Mouse (Mus musculus): ENCODE measurements around the gene Dlg4. TPM values are rescaled to one million over a fixed set of nuclear protein-coding genes. Genes with fewer than 3 reads are reported as not detected.

Dlg4 gene
- polyA plus RNA-seq, 1 experiment from 2014 or later, result 4.6 TPM

DNA sequence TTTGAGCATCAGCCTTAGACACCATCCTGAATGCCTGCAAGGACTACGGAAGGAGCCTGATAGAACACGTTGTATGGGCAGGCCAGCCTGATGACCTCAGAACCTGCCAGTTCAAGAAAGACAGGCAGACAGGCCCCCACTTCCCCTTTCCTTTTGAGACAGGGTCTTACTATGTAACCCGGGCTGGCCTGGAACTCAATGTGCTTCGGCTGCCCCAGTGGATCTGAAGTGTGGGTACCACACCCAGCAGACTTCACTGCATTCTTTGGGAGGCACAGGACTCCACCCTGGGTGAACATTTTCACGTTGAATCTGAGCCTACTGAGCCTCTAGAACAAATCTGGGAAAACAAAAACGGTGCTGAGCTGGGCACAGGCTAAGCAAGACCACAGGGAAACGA, 21.4 kb downstream of the Dlg4 start:
- 61% methylated on average over 7 of the region's 7 CpGs for WGBS (ENCODE audit: missing documents)
- Histone ChIP-seq H3K27ac (no peak overlapping the region), H3K4me3 (ENCODE audit: inconsistent target) (no peak overlapping the region), H3K79me2 (ENCODE audit: inconsistent target) (no peaks in the 10 kb centered on the region), H3K36me3 (ENCODE audit: inconsistent target) (no peaks in the 10 kb centered on the region)

DNA sequence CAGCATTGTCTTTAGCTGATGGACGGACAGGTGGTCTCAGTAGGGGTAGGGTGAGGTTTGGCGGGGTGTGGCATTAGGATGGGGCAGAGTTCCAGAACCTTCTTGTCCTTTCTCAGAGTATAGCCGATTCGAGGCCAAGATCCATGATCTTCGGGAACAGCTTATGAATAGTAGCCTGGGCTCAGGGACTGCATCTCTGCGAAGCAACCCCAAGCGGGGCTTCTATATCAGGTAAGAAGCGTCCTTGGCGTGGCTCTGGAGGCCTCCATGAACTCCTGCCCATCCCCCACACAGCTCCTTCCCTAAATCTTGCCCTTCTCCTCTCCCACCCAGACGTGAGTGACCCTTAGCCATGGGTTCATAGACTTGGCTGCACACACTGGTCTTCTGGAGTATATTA, 22.9 kb downstream of the Dlg4 start:
- 91% methylated on average over 10 of the region's 10 CpGs for WGBS (ENCODE audit: missing documents)

DNA sequence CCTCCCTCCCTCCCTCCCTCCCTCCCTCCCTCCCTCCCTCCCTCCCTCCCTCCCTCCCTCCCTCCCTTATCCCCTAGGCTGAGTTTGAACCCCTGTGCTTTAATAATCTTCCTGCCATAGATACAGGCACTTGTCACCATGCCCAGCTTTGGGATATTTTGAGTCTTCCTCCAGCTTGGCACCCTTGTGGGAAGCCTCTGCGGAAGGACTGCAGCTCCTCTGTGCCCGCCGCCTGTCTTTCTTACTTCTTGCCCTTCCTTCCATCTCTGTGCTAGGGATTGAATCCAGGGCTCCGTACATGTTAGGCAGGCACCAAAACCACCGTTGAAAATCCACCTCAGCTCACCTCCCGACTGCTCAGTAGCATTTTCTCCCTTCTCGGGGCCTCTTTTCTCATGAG, 23.4 kb downstream of the Dlg4 start:
- Histone ChIP-seq H3K4me3 (ENCODE audit: inconsistent target) (no peak overlapping the region), H3K36me3 (ENCODE audit: inconsistent target) (no peaks in the 10 kb centered on the region), H3K79me2 (ENCODE audit: inconsistent target) (no peaks in the 10 kb centered on the region), H3K27ac (no peak overlapping the region)
- 78% methylated on average over 7 of the region's 7 CpGs for WGBS (ENCODE audit: missing documents)

More for the DNA sequence above, 22.9 kb downstream of the Dlg4 start:
- no peaks in the 10 kb centered on the region for H3K79me2 ChIP-seq (ENCODE audit: inconsistent target)
- H3K27ac ChIP-seq, result no peak overlapping the region
- no peaks in the 10 kb centered on the region for H3K36me3 ChIP-seq (ENCODE audit: inconsistent target)
- no peak overlapping the region for H3K4me3 ChIP-seq (ENCODE audit: inconsistent target)

DNA sequence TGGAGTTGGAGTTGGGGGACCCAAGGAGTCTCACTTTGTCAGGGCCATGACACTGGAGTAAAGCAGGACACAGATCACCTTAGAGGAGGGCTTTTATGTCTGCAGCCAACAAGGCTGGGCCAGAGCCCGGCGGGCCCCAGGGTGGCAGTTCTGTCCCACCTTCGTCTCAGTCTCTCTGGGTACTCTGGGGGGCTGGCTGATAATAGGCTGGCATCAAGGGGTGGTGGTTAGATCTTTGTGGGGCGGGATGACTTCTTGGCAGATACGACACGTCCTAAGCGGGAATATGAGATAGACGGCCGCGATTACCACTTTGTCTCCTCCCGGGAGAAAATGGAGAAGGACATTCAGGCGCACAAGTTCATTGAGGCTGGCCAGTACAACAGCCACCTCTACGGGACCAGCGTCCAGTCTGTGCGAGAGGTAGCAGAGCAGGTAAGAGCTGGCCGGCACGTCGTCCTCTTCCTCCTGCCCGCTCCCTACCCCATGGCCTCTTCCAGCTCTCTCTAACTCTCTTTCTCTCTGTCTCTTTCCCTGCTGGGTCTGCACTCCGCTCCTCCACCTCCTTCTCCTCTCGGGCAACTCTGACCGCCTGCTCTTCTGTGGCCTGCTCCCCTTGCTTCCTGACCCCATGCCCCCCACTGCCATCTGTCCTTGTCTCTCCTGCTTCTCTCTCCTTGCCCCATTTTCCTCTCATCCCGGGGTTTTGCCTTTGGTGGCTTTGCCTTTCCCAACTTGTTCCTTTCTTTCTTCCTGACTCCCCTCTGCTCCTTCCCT, 25.8 kb downstream of the Dlg4 start:
- 95% methylated on average over 19 of the region's 23 CpGs for WGBS (ENCODE audit: missing documents)
- Histone ChIP-seq H3K4me3 (ENCODE audit: inconsistent target) (no peak overlapping the region), H3K27ac (no peak overlapping the region), H3K36me3 (ENCODE audit: inconsistent target) (no peaks in the 10 kb centered on the region), H3K79me2 (ENCODE audit: inconsistent target) (no peaks in the 10 kb centered on the region)

DNA sequence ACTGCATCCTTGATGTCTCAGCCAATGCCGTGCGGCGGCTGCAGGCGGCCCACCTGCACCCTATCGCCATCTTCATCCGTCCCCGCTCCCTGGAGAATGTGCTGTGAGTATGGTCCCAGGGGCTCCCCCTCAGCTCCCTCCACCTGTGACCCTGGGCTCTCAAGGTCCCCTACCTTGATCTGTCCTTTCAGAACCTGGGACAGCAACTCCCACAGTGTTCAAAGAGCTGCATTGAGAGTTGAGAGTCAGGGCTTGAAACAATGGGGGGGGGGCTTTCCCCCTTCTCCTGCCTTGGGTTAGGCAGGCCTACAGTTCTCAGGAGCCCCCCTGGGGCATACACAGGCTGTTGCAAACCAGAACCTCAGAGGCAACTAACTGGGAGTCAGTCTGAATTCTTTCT, 26.9 kb downstream of the Dlg4 start:
- Histone ChIP-seq H3K4me3 (ENCODE audit: inconsistent target) (no peak overlapping the region), H3K79me2 (ENCODE audit: inconsistent target) (no peaks in the 10 kb centered on the region), H3K36me3 (ENCODE audit: inconsistent target) (no peaks in the 10 kb centered on the region), H3K27ac (no peak overlapping the region)
- 98% methylated on average over 7 of the region's 7 CpGs for WGBS (ENCODE audit: missing documents)

DNA sequence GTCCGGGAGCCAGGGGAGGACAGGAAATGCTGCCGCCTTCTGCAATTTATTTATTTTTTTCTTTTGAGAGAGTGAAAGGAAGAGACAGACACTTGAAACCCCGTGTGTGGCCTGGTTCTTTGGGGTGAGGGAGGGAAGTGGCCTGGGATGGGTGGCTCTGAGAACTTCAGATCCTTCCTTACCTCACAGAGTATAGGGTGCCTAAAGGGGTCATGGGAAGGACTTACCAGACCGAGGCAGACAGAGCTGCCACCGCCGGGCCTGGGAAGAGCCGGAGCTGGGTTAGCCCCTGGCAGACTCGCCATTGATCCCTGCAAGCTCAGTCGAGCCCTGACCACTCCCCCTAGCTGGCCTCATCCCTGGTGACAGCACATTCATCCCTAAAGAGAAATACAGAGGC, 28.7 kb downstream of the Dlg4 start:
- no peak overlapping the region for H3K4me3 ChIP-seq (ENCODE audit: inconsistent target)
- no peak overlapping the region for H3K27ac ChIP-seq
- 81% methylated on average over 9 of the region's 9 CpGs for WGBS (ENCODE audit: missing documents)
- no peaks in the 10 kb centered on the region for H3K36me3 ChIP-seq (ENCODE audit: inconsistent target)
- no peaks in the 10 kb centered on the region for H3K79me2 ChIP-seq (ENCODE audit: inconsistent target)

DNA sequence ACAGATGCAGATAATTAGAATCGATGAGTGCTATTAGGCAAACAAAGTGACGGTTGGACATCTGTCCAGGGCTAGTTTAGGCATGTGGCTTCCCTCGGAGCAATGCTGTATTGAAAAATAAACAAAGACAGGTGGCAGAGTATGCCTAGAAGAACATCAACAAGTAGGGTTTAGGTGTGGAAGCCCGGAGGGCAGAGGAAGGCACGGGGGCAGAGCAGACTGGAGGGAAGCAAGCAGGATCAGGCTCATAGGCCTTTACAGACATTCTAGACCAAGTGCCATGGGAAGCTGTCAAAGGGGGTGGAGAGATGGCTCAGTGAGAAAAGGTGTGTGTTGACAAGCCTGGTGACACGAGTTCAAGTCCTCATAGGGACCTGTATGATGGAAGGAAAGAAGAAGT, 32.6 kb downstream of the Dlg4 start:
- H3K27ac ChIP-seq, result no peak overlapping the region
- no peak overlapping the region for H3K4me3 ChIP-seq (ENCODE audit: inconsistent target)
- H3K79me2 ChIP-seq (ENCODE audit: inconsistent target), result no peaks in the 10 kb centered on the region
- 70% methylated on average over 6 of the region's 6 CpGs for WGBS (ENCODE audit: missing documents)
- no peaks in the 10 kb centered on the region for H3K36me3 ChIP-seq (ENCODE audit: inconsistent target)

DNA sequence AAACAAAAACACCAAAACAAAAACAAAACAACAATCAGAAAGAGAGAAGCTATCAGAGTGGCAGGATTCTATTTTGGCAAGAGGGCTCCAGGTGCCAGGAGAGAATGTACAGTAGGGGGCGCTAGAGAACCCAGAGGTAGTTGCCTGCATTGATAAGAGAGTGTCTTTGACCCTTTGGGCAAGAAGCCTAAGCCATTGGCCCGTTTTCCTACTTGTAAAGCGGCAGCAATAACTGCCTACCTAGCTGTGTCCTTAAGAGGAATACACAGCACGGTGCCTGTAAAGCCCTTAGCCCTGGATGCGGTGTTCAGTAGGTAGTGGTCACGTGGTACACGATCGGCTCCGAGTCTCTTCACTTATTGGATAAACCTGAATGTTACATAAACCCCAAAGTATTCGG, 33.1 kb downstream of the Dlg4 start:
- Histone ChIP-seq H3K36me3 (ENCODE audit: inconsistent target) (no peaks in the 10 kb centered on the region), H3K79me2 (ENCODE audit: inconsistent target) (no peaks in the 10 kb centered on the region), H3K4me3 (ENCODE audit: inconsistent target) (no peak overlapping the region), H3K27ac (no peak overlapping the region)
- WGBS (ENCODE audit: missing documents), result 68% methylated on average over 10 of the region's 10 CpGs

DNA sequence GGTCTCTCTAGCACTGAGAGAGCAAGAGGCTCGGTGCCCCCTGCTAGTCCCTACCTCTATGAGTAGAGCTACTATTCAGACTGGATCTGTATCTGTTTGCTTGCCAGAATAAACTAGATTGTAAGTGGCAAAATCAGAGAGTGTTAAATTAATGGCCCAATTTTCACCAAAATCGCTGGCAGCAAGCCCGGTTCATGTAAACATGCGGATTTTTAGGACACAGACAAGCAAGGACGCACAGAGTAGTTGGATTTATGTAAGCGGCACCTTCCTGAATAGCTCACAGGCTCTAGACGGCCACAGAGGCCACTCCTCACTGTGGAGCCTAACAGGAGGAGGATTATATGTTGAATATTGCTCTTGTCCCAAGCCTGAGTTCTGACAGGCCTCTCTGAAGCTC, 36.4 kb downstream of the Dlg4 start:
- H3K27ac ChIP-seq, result no peak overlapping the region

DNA sequence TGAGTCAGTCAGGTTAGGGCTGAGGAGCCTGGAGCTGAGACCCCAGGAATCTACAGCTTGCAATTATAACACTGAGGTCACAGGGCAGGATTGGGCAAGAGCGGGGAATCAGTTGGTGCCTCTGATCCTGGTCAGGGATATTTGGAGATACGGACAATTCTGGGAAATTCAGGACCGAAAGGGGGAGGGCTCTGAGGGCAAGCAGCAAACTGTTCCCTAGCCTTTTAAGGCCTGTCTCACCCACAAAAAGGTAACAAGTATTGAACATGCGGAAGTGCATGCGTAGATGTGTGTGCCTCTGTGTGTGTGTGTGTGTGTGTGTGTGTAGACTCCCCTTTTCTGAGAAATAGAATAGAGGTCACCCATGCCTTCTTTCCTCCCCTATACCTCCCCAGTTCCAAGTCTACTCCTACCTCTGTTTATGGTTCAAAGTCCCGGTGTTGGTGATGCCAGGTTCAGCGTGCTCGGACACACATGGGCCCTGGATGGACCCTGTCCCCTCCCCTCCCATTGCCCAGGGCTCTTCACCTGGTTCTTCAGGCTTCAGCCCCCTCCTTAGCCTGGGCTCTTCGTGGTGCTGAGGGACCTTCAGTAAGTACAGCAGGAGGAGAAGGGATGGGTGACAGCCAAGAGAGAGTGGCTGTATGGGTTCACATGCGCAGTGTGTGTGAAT, 37.3 kb downstream of the Dlg4 start, which contains the start of gene Asgr1:
Gene Asgr1, plus strand, starts transcription at position 188 of the 673 bp plus-strand sequence.
- H3K79me2 ChIP-seq (ENCODE audit: inconsistent target), result no peaks in the 10 kb centered on the region
- H3K27ac ChIP-seq, result no peak within 1 kb of the TSS
- WGBS (ENCODE audit: missing documents), result 95% methylated on average over 7 of the region's 10 CpGs
- no peaks in the 10 kb centered on the region for H3K36me3 ChIP-seq (ENCODE audit: inconsistent target)
- H3K4me3 ChIP-seq (ENCODE audit: inconsistent target), result no peak within 1 kb of the TSS

More for the DNA sequence above, 36.4 kb downstream of the Dlg4 start:
- H3K36me3 ChIP-seq (ENCODE audit: inconsistent target), result no peaks in the 10 kb centered on the region
- H3K79me2 ChIP-seq (ENCODE audit: inconsistent target), result no peaks in the 10 kb centered on the region
- WGBS (ENCODE audit: missing documents), result 88% methylated on average over 7 of the region's 7 CpGs
- no peak overlapping the region for H3K4me3 ChIP-seq (ENCODE audit: inconsistent target)

DNA sequence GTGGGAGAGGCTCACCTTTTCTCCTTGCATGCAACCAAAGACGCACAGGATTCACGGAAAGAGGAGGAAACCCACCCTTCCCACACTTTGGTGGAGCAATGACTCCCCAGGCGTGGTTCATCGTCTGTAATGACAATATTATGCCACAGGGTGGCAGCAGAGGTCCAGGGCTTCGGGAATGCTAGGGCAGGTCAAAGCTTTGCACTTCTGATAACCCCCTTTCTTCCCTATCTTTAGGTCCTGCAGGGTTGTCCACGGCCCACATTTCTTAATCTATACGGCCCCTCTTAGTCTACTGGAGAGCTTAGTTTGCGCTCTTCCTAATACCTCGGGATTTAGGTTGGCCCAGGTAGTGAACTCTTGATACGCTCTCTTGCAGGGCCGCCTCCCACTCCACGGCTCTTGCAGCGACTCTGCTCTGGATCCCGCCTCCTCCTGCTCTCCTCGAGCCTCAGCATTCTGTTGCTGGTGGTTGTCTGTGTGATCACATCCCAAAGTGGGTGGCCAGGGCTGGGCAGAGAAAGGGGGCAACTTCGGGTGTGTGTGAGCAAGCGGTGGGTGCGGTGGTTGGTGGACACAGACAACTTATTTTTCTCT, 39.0 kb downstream of the Dlg4 start:
- Histone ChIP-seq H3K79me2 (ENCODE audit: inconsistent target) (no peaks in the 10 kb centered on the region), H3K27ac (no peak overlapping the region), H3K36me3 (ENCODE audit: inconsistent target) (no peaks in the 10 kb centered on the region), H3K4me3 (ENCODE audit: inconsistent target) (no peak overlapping the region)
- WGBS (ENCODE audit: missing documents), result 38% methylated on average over 18 of the region's 18 CpGs

DNA sequence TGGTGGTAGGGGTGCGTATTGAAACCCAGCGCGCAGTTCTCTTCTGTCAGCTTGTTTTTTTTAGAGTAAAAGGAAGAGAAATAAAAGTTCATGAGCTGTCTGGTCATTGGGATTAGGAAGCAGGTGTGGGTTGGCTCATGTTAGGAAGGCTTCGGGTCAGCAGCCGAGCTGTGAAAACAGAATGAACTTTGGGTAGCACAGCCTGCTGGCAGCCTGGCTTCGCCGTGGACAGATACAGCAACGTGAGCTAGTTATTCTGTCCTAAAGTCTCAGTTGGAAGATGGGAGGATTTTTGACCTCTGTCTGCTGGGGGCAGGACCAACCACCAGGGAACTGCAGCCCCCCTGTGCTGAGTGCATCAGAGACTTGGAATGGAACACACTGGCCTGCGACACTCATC, 41.1 kb downstream of the Dlg4 start:
- Histone ChIP-seq H3K79me2 (ENCODE audit: inconsistent target) (no peaks in the 10 kb centered on the region), H3K27ac (no peak overlapping the region), H3K36me3 (ENCODE audit: inconsistent target) (no peaks in the 10 kb centered on the region), H3K4me3 (ENCODE audit: inconsistent target) (no peak overlapping the region)
- 96% methylated on average over 7 of the region's 9 CpGs for WGBS (ENCODE audit: missing documents)

DNA sequence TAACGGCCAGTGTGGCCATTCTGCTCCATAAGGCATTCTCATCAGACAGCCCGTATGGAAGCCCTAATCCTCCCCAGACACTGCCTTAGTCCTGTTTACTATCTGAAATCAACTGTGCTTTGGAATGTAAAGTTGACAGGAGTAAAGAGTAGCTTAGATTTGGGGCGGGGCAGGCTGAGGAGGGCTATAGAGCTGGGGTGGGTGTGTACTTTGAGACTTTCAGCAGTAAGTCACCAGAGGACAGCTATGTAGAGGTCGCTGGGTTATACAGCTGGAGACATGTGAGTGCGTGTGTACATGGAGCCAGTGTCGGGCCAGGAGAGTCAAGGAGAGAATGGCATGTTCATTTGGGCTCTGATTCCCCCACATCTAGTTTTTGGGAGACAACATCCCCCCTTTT, 43.2 kb downstream of the Dlg4 start:
- 93% methylated on average over 6 of the region's 6 CpGs for WGBS (ENCODE audit: missing documents)
- Histone ChIP-seq H3K4me3 (ENCODE audit: inconsistent target) (no peak overlapping the region), H3K27ac (no peak overlapping the region), H3K36me3 (ENCODE audit: inconsistent target) (no peaks in the 10 kb centered on the region), H3K79me2 (ENCODE audit: inconsistent target) (no peaks in the 10 kb centered on the region)

DNA sequence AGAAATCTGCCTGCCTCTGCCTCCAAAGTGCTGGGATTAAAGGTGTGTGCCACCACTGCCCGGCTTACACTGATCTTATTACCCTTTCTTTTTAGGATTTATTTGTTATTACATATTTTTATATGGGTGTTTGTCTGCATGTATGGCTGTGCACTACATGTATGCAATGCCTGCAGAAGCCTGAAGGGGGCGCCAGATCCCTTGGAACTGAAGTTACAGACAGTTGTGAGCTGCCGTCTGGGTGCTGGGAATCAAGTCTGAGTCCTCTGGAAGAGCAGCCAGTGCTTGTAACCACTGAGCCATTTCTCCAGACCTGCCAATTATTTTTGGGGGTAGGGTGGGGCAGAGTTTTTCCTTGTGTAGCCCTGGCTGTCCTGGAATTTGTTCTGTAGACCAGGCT, 46.3 kb downstream of the Dlg4 start:
- Histone ChIP-seq H3K27ac (no peak overlapping the region), H3K4me3 (ENCODE audit: inconsistent target) (no peak overlapping the region), H3K36me3 (ENCODE audit: inconsistent target) (no peaks in the 10 kb centered on the region), H3K79me2 (ENCODE audit: inconsistent target) (no peaks in the 10 kb centered on the region)
- 81% methylated on average over 3 of the region's 3 CpGs for WGBS (ENCODE audit: missing documents)

DNA sequence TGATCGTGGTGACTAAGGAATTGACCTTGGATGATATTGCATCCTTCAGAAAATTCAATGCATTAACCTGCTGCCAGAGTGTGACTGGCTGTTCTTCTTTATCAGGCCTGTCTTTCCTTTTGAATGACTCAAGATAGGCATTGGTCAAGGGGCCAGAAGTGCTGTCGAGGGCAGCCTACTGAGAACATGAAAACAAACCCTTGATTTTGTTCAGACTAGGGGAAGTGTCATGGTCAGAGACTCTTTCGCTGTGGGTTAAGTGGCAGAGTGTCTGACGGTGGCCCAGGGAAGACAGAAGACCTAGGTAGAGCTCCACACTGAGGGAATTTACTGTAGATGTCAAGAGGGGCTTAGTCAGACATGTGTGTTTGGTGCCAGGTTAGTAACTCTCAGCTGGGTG, 50.0 kb downstream of the Dlg4 start:
- Histone ChIP-seq H3K4me3 (ENCODE audit: inconsistent target) (no peak overlapping the region), H3K79me2 (ENCODE audit: inconsistent target) (no peaks in the 10 kb centered on the region), H3K27ac (no peak overlapping the region), H3K36me3 (ENCODE audit: inconsistent target) (no peaks in the 10 kb centered on the region)
- WGBS (ENCODE audit: missing documents), result 63% methylated on average over 4 of the region's 4 CpGs

All from macrophage (primary cell).